Mouse (Mus musculus) heart, embryonic 10.5 days (tissue): ENCODE data around the gene Gng12. TPM values are rescaled to one million over a fixed set of nuclear protein-coding genes. Genes with fewer than 3 reads are reported as not detected.
A peak's percentile ranks its signal among the peaks of the same experiment; 100 is the strongest.
"Not testable (repeated sequence)": the region's sequence is repeated elsewhere in the genome, so short reads cannot be mapped to it uniquely, and the experiment has no call there.

Experiments
- DNase-seq: peaks from one replicate; pipeline ENCODE4 v3.0.0-alpha.2; 2017; ENCODE audit warnings: low spot score
- H3K27ac ChIP-seq: fragments of 300-500 bp; sonication (generic); 2 replicates; pipeline ENCODE4 v1.5.1; 2016; ENCODE audit warnings: mild to moderate bottlenecking
- H3K27me3 ChIP-seq: fragments of 300-500 bp; sonication (generic); 2 replicates; pipeline ENCODE4 v1.6.1; 2016; ENCODE audit warnings: mild to moderate bottlenecking; ENCODE audit not compliant: poor library complexity, insufficient read depth, severe bottlenecking
- H3K36me3 ChIP-seq: fragments of 300-500 bp; sonication (generic); 2 replicates; pipeline ENCODE4 v1.6.1; 2016; ENCODE audit warnings: mild to moderate bottlenecking, moderate library complexity
- H3K4me1 ChIP-seq: fragments of 300-500 bp; sonication (generic); 2 replicates; pipeline ENCODE4 v1.6.1; 2016; ENCODE audit warnings: mild to moderate bottlenecking
- H3K4me3 ChIP-seq: fragments of 300-500 bp; sonication (generic); 2 replicates; pipeline ENCODE4 v1.5.1; 2016; ENCODE audit warnings: mild to moderate bottlenecking, moderate library complexity
- H3K9me3 ChIP-seq: fragments of 300-500 bp; sonication (generic); 2 replicates; pipeline ENCODE4 v1.6.1; 2016; ENCODE audit warnings: mild to moderate bottlenecking, moderate library complexity
- WGBS: fragments of 180-500 bp; shearing (Covaris S2); methylation state at CpG from one replicate; pipeline ENCODE4 v1.1.7; 2016; 5-methylcytosine and 5-hydroxymethylcytosine counted together
- polyA plus RNA-seq: library from polyadenylated mRNA; unstranded; fragments of >200 nt; fragmentation: Nextera tagmentation; extraction: Ambion mirVana; gene quantifications from 2 replicates; pipeline ENCODE4 v1.2.1, GENCODE M21; 2016

Gene Gng12
- polyA plus RNA-seq = 60.0 and 60.9 TPM in 2 replicates

- peak; percentile 89 for DNase-seq
- H3K4me1 ChIP-seq = 0 out of 2 replicates have a peak, but pooled peaks cover 14% of the 10 kb centered on the region
- no peaks in the 10 kb centered on the region for H3K9me3 ChIP-seq
- H3K27ac ChIP-seq = peak within 1 kb of the TSS; percentile 95
- under 1% methylated on average over 89 of the region's 98 CpGs for WGBS
- H3K27me3 ChIP-seq = no peaks in the 10 kb centered on the region
- H3K36me3 ChIP-seq = no peaks in the 10 kb centered on the region
- peak within 1 kb of the TSS; percentile 91 for H3K4me3 ChIP-seq
These were observed at the start of gene Gng12 for GRCm38 (mm10) chr6:66896119-66896920. TSS of gene Gng12 (plus strand) at chr6:66896397.

- no peak for DNase-seq
- Histone ChIP-seq H3K9me3 (no peaks in the 10 kb centered on the region), H3K27me3 (no peaks in the 10 kb centered on the region), H3K4me1 (peaks cover 7% of the 10 kb centered on the region; the same call in 1 of the 2 replicates), H3K4me3 (no peak overlapping the region), H3K27ac (no peak overlapping the region), H3K36me3 (no peaks in the 10 kb centered on the region)
- 31% methylated on average over 4 of the region's 4 CpGs for WGBS
These were observed 47.3 kb upstream of the Gng12 start for GRCm38 (mm10) chr6:66848936-66849335.

- H3K9me3 ChIP-seq = no peaks in the 10 kb centered on the region
- H3K4me1 ChIP-seq = no peaks in the 10 kb centered on the region
- no peak overlapping the region for H3K27ac ChIP-seq
- H3K27me3 ChIP-seq = no peaks in the 10 kb centered on the region
- DNase-seq = no peak
- H3K36me3 ChIP-seq = no peaks in the 10 kb centered on the region
- H3K4me3 ChIP-seq = no peak overlapping the region
These were observed 40.0 kb upstream of the Gng12 start for GRCm38 (mm10) chr6:66856236-66856635.

GRCm38 (mm10) chr6:66858356-66858755, 37.8 kb upstream of the Gng12 start:
- Histone ChIP-seq H3K4me1 (no peaks in the 10 kb centered on the region), H3K27me3 (no peaks in the 10 kb centered on the region), H3K27ac (no peak overlapping the region), H3K36me3 (no peaks in the 10 kb centered on the region), H3K9me3 (no peaks in the 10 kb centered on the region), H3K4me3 (no peak overlapping the region)
- 87% methylated on average over 1 of the region's 1 CpGs for WGBS
- no peak for DNase-seq

- no peak overlapping the region for H3K4me3 ChIP-seq
- no peak for DNase-seq
- H3K36me3 ChIP-seq = no peaks in the 10 kb centered on the region
- H3K9me3 ChIP-seq = no peaks in the 10 kb centered on the region
- H3K27me3 ChIP-seq = no peaks in the 10 kb centered on the region
- H3K27ac ChIP-seq = no peak overlapping the region
- H3K4me1 ChIP-seq = no peaks in the 10 kb centered on the region
These were observed 36.8 kb upstream of the Gng12 start for GRCm38 (mm10) chr6:66859391-66859790.

- H3K9me3 ChIP-seq = no peaks in the 10 kb centered on the region
- H3K27ac ChIP-seq = no peak overlapping the region
- no peaks in the 10 kb centered on the region for H3K36me3 ChIP-seq
- no peaks in the 10 kb centered on the region for H3K4me1 ChIP-seq
- H3K27me3 ChIP-seq = no peaks in the 10 kb centered on the region
- DNase-seq = no peak
- WGBS = 79% methylated on average over 2 of the region's 2 CpGs
- no peak overlapping the region for H3K4me3 ChIP-seq
These were observed 31.7 kb upstream of the Gng12 start for GRCm38 (mm10) chr6:66864463-66864862.

- no peak for DNase-seq
- H3K27ac ChIP-seq = no peak overlapping the region
- no peak overlapping the region for H3K4me3 ChIP-seq
- 89% methylated on average over 1 of the region's 1 CpGs for WGBS
- H3K9me3 ChIP-seq = no peaks in the 10 kb centered on the region
- H3K36me3 ChIP-seq = no peaks in the 10 kb centered on the region
- no peaks in the 10 kb centered on the region for H3K27me3 ChIP-seq
- H3K4me1 ChIP-seq = no peaks in the 10 kb centered on the region
These were observed 29.9 kb upstream of the Gng12 start for GRCm38 (mm10) chr6:66866295-66866694.

- not testable (repeated sequence) for H3K36me3 ChIP-seq, H3K4me1 ChIP-seq, H3K4me3 ChIP-seq, H3K27ac ChIP-seq, H3K9me3 ChIP-seq, DNase-seq, H3K27me3 ChIP-seq
- 96% methylated on average over 13 of the region's 13 CpGs for WGBS
These were observed 19.1 kb upstream of the Gng12 start for GRCm38 (mm10) chr6:66877048-66877447.

- WGBS = 83% methylated on average over 3 of the region's 3 CpGs
These were observed 5.6 kb upstream of the Gng12 start for GRCm38 (mm10) chr6:66890349-66891158.

GRCm38 (mm10) chr6:66893950-66894349, 2.2 kb upstream of the Gng12 start:
- H3K27me3 ChIP-seq = no peaks in the 10 kb centered on the region
- H3K4me3 ChIP-seq = no peak overlapping the region
- 84% methylated on average over 5 of the region's 5 CpGs for WGBS
- DNase-seq = peak; percentile 20
- no peak overlapping the region for H3K27ac ChIP-seq
- 0 out of 2 replicates have a peak, but pooled peaks cover 14% of the 10 kb centered on the region for H3K4me1 ChIP-seq
- H3K36me3 ChIP-seq = no peaks in the 10 kb centered on the region
- H3K9me3 ChIP-seq = no peaks in the 10 kb centered on the region

More at GRCm38 (mm10) chr6:66890349-66891158, 5.6 kb upstream of the Gng12 start:
- Histone ChIP-seq H3K4me3 (no peak overlapping the region), H3K4me1 (no peaks in the 10 kb centered on the region), H3K36me3 (no peaks in the 10 kb centered on the region), H3K9me3 (no peaks in the 10 kb centered on the region), H3K27me3 (no peaks in the 10 kb centered on the region), H3K27ac (no peak overlapping the region)
- DNase-seq = no peak

GRCm38 (mm10) chr6:66894999-66895398, 1.2 kb upstream of the Gng12 start:
- no peaks in the 10 kb centered on the region for H3K36me3 ChIP-seq
- 56% methylated on average over 1 of the region's 1 CpGs for WGBS
- H3K9me3 ChIP-seq = no peaks in the 10 kb centered on the region
- no peak overlapping the region for H3K4me3 ChIP-seq
- H3K27ac ChIP-seq = no peak overlapping the region
- no peaks in the 10 kb centered on the region for H3K27me3 ChIP-seq
- H3K4me1 ChIP-seq = 0 out of 2 replicates have a peak, but pooled peaks cover 14% of the 10 kb centered on the region
- peak; percentile 7 for DNase-seq

- WGBS = 6% methylated on average over 25 of the region's 25 CpGs
- Histone ChIP-seq H3K27me3 (no peaks in the 10 kb centered on the region), H3K27ac (peak overlapping the region; percentile 95), H3K4me1 (0 out of 2 replicates have a peak, but pooled peaks cover 14% of the 10 kb centered on the region), H3K4me3 (peak overlapping the region; percentile 91), H3K36me3 (no peaks in the 10 kb centered on the region), H3K9me3 (no peaks in the 10 kb centered on the region)
- peak; percentile 75 for DNase-seq
These were observed 886 bp downstream of the Gng12 start for GRCm38 (mm10) chr6:66896921-66897645.
